Comparison of ENCODE assay signal across 20 mouse cellular contexts in the genomic region with DNA sequence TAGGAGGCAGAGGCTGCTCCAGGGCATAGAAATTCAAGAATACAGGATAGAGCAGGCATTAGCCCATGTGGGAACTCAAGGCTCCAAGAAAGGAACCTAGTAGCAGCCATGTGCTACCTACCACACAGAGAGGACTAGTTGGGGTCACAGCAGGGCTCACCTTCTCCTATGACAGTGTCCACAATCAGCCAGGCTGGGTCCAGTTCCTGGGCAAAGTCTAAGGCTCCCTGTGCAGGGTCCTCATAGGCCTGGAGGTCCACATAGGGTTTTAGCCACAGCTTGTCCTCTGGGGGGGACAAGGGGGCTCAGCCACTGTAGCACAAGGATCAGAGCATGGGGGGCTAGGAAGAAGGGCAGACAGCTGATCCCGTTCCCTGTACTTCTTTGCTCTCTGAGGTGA. TPM values are rescaled to one million over a fixed set of nuclear protein-coding genes. Genes with fewer than 3 reads are reported as not detected.
DNase-seq lines count a peak whose midpoint lies in the region; ATAC-seq and TF ChIP-seq lines count a peak whose summit lies in the region.
"Had no signal": no experiment of that assay in that cellular context is flagged by ENCODE, and none has a peak within 500 bp of the region (broad histone marks: within the 10 kb centered on the region; RNA-seq: fewer than 3 reads in every experiment).

No protein-coding gene starts in this region.

- TF ChIP-seq POLR2A in heart, adult 2 months (IDR thresholded peaks at IDR 0.05; ENCODE audit: insufficient read depth, low read depth, low read length), result no peak

- ATAC-seq in liver, embryonic 12.5 days, result 0 out of 2 replicates have a peak, but pooled peaks have one; percentile 19
- ATAC-seq in liver, postnatal 0 days, result no peak

- no peaks in the 10 kb centered on the region for H3K27me3 ChIP-seq in heart, adult 2 months (ENCODE audit: control insufficient read depth, insufficient read depth, low read length)
- no peaks in the 10 kb centered on the region for H3K27me3 ChIP-seq in liver, embryonic 12.5 days (replicated peaks)
- no peaks in the 10 kb centered on the region for H3K27me3 ChIP-seq in liver, postnatal 0 days (ENCODE audit: insufficient read depth, low read length)
- H3K27me3 ChIP-seq: forebrain, embryonic 12.5 days; neural tube, embryonic 12.5 days had no signal

- H3K9ac ChIP-seq in heart, adult 2 months (ENCODE audit: low read depth, low read length), result 0 out of 2 replicates have a peak overlapping the region, but pooled peaks have one; percentile 14
- H3K9ac ChIP-seq in liver, embryonic 12.5 days, result no peak overlapping the region
- no peak overlapping the region for H3K9ac ChIP-seq in liver, postnatal 0 days (replicated peaks)
- H3K9ac ChIP-seq: forebrain, embryonic 12.5 days; neural tube, embryonic 12.5 days had no signal

- no peak for TF ChIP-seq CTCF in heart, adult 2 months (IDR thresholded peaks at IDR 0.05)
- no peak for TF ChIP-seq CTCF in liver, postnatal 0 days (IDR thresholded peaks at IDR 0.05; ENCODE audit: low read depth)

- intact Hi-C loops in heart, adult 2 months (cut with DNase I), result no loop called here
- intact Hi-C loops in heart, postnatal 10 days (cut with DNase I), result no loop called here

- H3K36me3 ChIP-seq in heart, adult 2 months (ENCODE audit: control insufficient read depth, insufficient read depth, low read length), result peaks cover 15% of the 10 kb centered on the region
- H3K36me3 ChIP-seq in liver, embryonic 12.5 days, result peaks cover 32% of the 10 kb centered on the region
- peaks cover 43% of the 10 kb centered on the region for H3K36me3 ChIP-seq in liver, postnatal 0 days (replicated peaks; ENCODE audit: insufficient read depth, low read length)

- DNase-seq in heart, adult 2 months, result peak in 1 of 2 experiments; percentile 18
- DNase-seq in heart, postnatal 10 days, result no peak
- DNase-seq in liver, postnatal 0 days, result no peak
- peak; percentile 0 for DNase-seq in ovary, postnatal 10 days (ENCODE audit: low spot score)
- no peak for DNase-seq in ovary, postnatal 14 days (ENCODE audit: low spot score)
- DNase-seq in cerebellum, adult 8-10 months, result no peak
- DNase-seq in c-Kit-positive CD71-positive TER-119-positive erythroid progenitor cells, embryonic 14.5 days (ENCODE audit: low spot score), result no peak
- DNase-seq: cerebellum, postnatal 14 days; gastrocnemius, postnatal 10 days; kidney, adult 8-10 months; kidney, postnatal 4 days; right cerebral cortex, postnatal 25 days; thymus, postnatal 14 days had no signal

- H3K9me3 ChIP-seq in liver, embryonic 12.5 days (replicated peaks), result no peaks in the 10 kb centered on the region
- no peaks in the 10 kb centered on the region for H3K9me3 ChIP-seq in liver, postnatal 0 days (ENCODE audit: low read length)
- H3K9me3 ChIP-seq: forebrain, embryonic 12.5 days; neural tube, embryonic 12.5 days had no signal

- WGBS in heart, adult 2 months, result 70% methylated on average over 1 of the region's 1 CpGs
- WGBS in liver, embryonic 12.5 days (ENCODE audit: insufficient replicate concordance), result 74% methylated on average over 1 of the region's 1 CpGs
- 90% methylated on average over 1 of the region's 1 CpGs for WGBS in liver, postnatal 0 days (ENCODE audit: insufficient replicate concordance)

- TF ChIP-seq EP300 in heart, adult 2 months (IDR thresholded peaks at IDR 0.05; ENCODE audit: insufficient read depth, low read depth, low read length), result no peak
- TF ChIP-seq EP300 in liver, postnatal 0 days (IDR thresholded peaks at IDR 0.05; ENCODE audit: low read depth), result no peak

- no peak overlapping the region for H3K27ac ChIP-seq in heart, adult 2 months
- no peak overlapping the region for H3K27ac ChIP-seq in liver, embryonic 12.5 days
- H3K27ac ChIP-seq in liver, postnatal 0 days (ENCODE audit: low read depth), result no peak overlapping the region
- H3K27ac ChIP-seq: forebrain, embryonic 12.5 days; neural tube, embryonic 12.5 days had no signal

- H3K79me2 ChIP-seq in heart, adult 2 months (replicated peaks; ENCODE audit: control insufficient read depth, insufficient read depth, low read length), result no peaks in the 10 kb centered on the region

- peaks cover 31% of the 10 kb centered on the region for H3K4me1 ChIP-seq in heart, adult 2 months (ENCODE audit: control insufficient read depth, insufficient read depth, low read length)
- peaks cover 9% of the 10 kb centered on the region; the same call in 1 of the 2 replicates for H3K4me1 ChIP-seq in liver, embryonic 12.5 days
- H3K4me1 ChIP-seq in liver, postnatal 0 days (ENCODE audit: insufficient read depth), result no peaks in the 10 kb centered on the region
- H3K4me1 ChIP-seq: neural tube, embryonic 12.5 days had no signal

- H3K4me3 ChIP-seq in heart, adult 2 months, result no peak overlapping the region
- H3K4me3 ChIP-seq in liver, embryonic 12.5 days, result no peak overlapping the region
- H3K4me3 ChIP-seq in liver, postnatal 0 days (ENCODE audit: low read depth, low read length), result no peak overlapping the region
- H3K4me3 ChIP-seq: forebrain, embryonic 12.5 days; neural tube, embryonic 12.5 days had no signal

- H3K4me2 ChIP-seq in liver, embryonic 12.5 days, result no peak overlapping the region
- H3K4me2 ChIP-seq in liver, postnatal 0 days (ENCODE audit: low read depth, low read length), result no peak overlapping the region
- H3K4me2 ChIP-seq: forebrain, embryonic 12.5 days; neural tube, embryonic 12.5 days had no signal

RNA-seq across cellular contexts. Expression of a gene that starts 10.6 kb away (rescaled TPM):
- total RNA-seq in heart, adult 2 months (2021), result under 1 TPM; 0.14 to 0.16 TPM
- polyA plus RNA-seq in heart, adult 2 months (2012; rRNA removed), result 0.50 and 0.94 TPM in 2 replicates
- under 1 TPM; 0.60 to 0.72 TPM for total RNA-seq in heart, postnatal 10 days (2021)
- 2.6 and 3.4 TPM in 2 replicates for polyA plus RNA-seq in liver, embryonic 12.5 days (2016; fragmentation: Nextera tagmentation; extraction: Ambion mirVana)
- polyA plus RNA-seq in liver, postnatal 0 days (2015; fragmentation: Nextera tagmentation; extraction: Ambion mirVana), result 16.8 and 18.7 TPM in 2 replicates
- total RNA-seq: MEL had no signal

RNA-seq across cellular contexts. Expression of a gene that starts 13.1 kb away (rescaled TPM):
- 10 to 100 TPM; 45.8 to 60.2 TPM for total RNA-seq in heart, adult 2 months (2021)
- polyA plus RNA-seq in heart, adult 2 months (2012; rRNA removed), result 77.7 and 110 TPM in 2 replicates
- total RNA-seq in heart, postnatal 10 days (2021), result 100 to 1,000 TPM; 104 to 121 TPM
- 66.3 and 66.5 TPM in 2 replicates for polyA plus RNA-seq in liver, embryonic 12.5 days (2016; fragmentation: Nextera tagmentation; extraction: Ambion mirVana)
- 55.3 and 57.8 TPM in 2 replicates for polyA plus RNA-seq in liver, postnatal 0 days (2015; fragmentation: Nextera tagmentation; extraction: Ambion mirVana)

RNA-seq across cellular contexts. Expression of a gene that starts 37.5 kb away (rescaled TPM):
- not detected for total RNA-seq in heart, adult 2 months (2021)
- 0.20 and 0.29 TPM in 2 replicates for polyA plus RNA-seq in heart, adult 2 months (2012; rRNA removed)
- not detected for total RNA-seq in heart, postnatal 10 days (2021)
- polyA plus RNA-seq in liver, embryonic 12.5 days (2016; fragmentation: Nextera tagmentation; extraction: Ambion mirVana), result not detected in 2 replicates
- polyA plus RNA-seq in liver, postnatal 0 days (2015; fragmentation: Nextera tagmentation; extraction: Ambion mirVana), result not detected in 2 replicates
- total RNA-seq: gastrocnemius, postnatal 10 days; hematopoietic stem cell, adult 5-6 weeks; left cerebral cortex, postnatal 14 days; MEL had no signal
- polyA plus RNA-seq: forebrain, embryonic 12.5 days; neural tube, embryonic 12.5 days; stomach, embryonic 16.5 days had no signal

RNA-seq across cellular contexts. Expression of a gene that starts 38.1 kb away (rescaled TPM):
- total RNA-seq in heart, adult 2 months (2021), result under 1 TPM; 0.60 to 0.61 TPM
- polyA plus RNA-seq in heart, adult 2 months (2012; rRNA removed), result 0.82 and 0.88 TPM in 2 replicates
- 1 to 10 TPM; 1.2 to 1.6 TPM for total RNA-seq in heart, postnatal 10 days (2021)
- not detected in 2 replicates for polyA plus RNA-seq in liver, embryonic 12.5 days (2016; fragmentation: Nextera tagmentation; extraction: Ambion mirVana)
- not detected in 2 replicates for polyA plus RNA-seq in liver, postnatal 0 days (2015; fragmentation: Nextera tagmentation; extraction: Ambion mirVana)
- total RNA-seq: hematopoietic stem cell, adult 5-6 weeks; MEL had no signal

RNA-seq across cellular contexts. Expression of a gene that starts 42.7 kb away (rescaled TPM):
- under 1 TPM in 1 of 2 experiments, not detected in 1; 0.27 TPM for total RNA-seq in heart, adult 2 months (2021)
- polyA plus RNA-seq in heart, adult 2 months (2012; rRNA removed), result not detected in 2 replicates
- total RNA-seq in heart, postnatal 10 days (2021), result under 1 TPM; 0.25 to 0.31 TPM
- not detected in 2 replicates for polyA plus RNA-seq in liver, embryonic 12.5 days (2016; fragmentation: Nextera tagmentation; extraction: Ambion mirVana)
- not detected in 2 replicates for polyA plus RNA-seq in liver, postnatal 0 days (2015; fragmentation: Nextera tagmentation; extraction: Ambion mirVana)
- total RNA-seq: gastrocnemius, postnatal 10 days; hematopoietic stem cell, adult 5-6 weeks; left cerebral cortex, postnatal 14 days; MEL had no signal
- polyA plus RNA-seq: forebrain, embryonic 12.5 days; neural tube, embryonic 12.5 days; stomach, embryonic 16.5 days had no signal
